Mouse (Mus musculus) CD4-positive, CD25-positive, alpha-beta regulatory T cell, adult 2 months (primary cell): ENCODE measurements around the gene Srrm3.

Experiments
- DNase-seq: peaks from one replicate; pipeline ENCODE4 v3.0.0-alpha.2; 2012; ENCODE audit warnings: low read depth, low spot score

Srrm3 gene

GRCm38 (mm10) chr5:135869661-135870423 is 63.2 kb downstream of the Srrm3 start:
- DNase-seq: no peak

GRCm38 (mm10) chr5:135870505-135870904 is 63.8 kb downstream of the Srrm3 start:
- DNase-seq: no peak

GRCm38 (mm10) chr5:135872996-135873395 is 66.3 kb downstream of the Srrm3 start:
- peak; percentile 29 for DNase-seq

GRCm38 (mm10) chr5:135873753-135874152 is 67.1 kb downstream of the Srrm3 start:
- peak; percentile 67 for DNase-seq

GRCm38 (mm10) chr5:135877180-135877579 is 70.5 kb downstream of the Srrm3 start:
- DNase-seq: peak; percentile 84

GRCm38 (mm10) chr5:135877831-135878231 is 71.1 kb downstream of the Srrm3 start:
- peak; percentile 78 for DNase-seq

- DNase-seq: no peak
These were observed 72.9 kb downstream of the Srrm3 start for GRCm38 (mm10) chr5:135879449-135880158.

- DNase-seq: no peak
These were observed 78.0 kb downstream of the Srrm3 start for GRCm38 (mm10) chr5:135884641-135885040.

GRCm38 (mm10) chr5:135887675-135888102 is 81.0 kb downstream of the Srrm3 start, which contains the start of gene Hspb1:
TSS of gene Hspb1 (plus strand) at chr5:135887919.
- DNase-seq: peak; percentile 44

- DNase-seq: peak; percentile 25
These were observed 81.9 kb downstream of the Srrm3 start for GRCm38 (mm10) chr5:135888405-135889215.

GRCm38 (mm10) chr5:135890323-135890722 is 83.6 kb downstream of the Srrm3 start:
- no peak for DNase-seq

GRCm38 (mm10) chr5:135890920-135891319 is 84.2 kb downstream of the Srrm3 start:
- DNase-seq: no peak

GRCm38 (mm10) chr5:135892589-135893351 is 86.1 kb downstream of the Srrm3 start:
- DNase-seq: no peak

GRCm38 (mm10) chr5:135894958-135895357 is 88.3 kb downstream of the Srrm3 start:
- DNase-seq: no peak

GRCm38 (mm10) chr5:135898028-135898427 is 91.3 kb downstream of the Srrm3 start:
- DNase-seq: peak; percentile 84

- DNase-seq: no peak
These were observed 92.3 kb downstream of the Srrm3 start for GRCm38 (mm10) chr5:135898995-135899394.

- no peak for DNase-seq
These were observed 93.1 kb downstream of the Srrm3 start for GRCm38 (mm10) chr5:135899833-135900232.

- peak; percentile 22 for DNase-seq
These were observed 94.0 kb downstream of the Srrm3 start for GRCm38 (mm10) chr5:135900701-135901100.

- peak; percentile 65 for DNase-seq
These were observed 94.8 kb downstream of the Srrm3 start for GRCm38 (mm10) chr5:135901354-135902095.

GRCm38 (mm10) chr5:135903058-135903457 is 96.4 kb downstream of the Srrm3 start:
- no peak for DNase-seq
